Mouse (Mus musculus): ENCODE measurements around the gene Gkn2. TPM values are rescaled to one million over a fixed set of nuclear protein-coding genes. Genes with fewer than 3 reads are reported as not detected.

Gene Gkn2
- polyA plus RNA-seq, 1 experiment from 2014 or later, result not detected

DNA sequence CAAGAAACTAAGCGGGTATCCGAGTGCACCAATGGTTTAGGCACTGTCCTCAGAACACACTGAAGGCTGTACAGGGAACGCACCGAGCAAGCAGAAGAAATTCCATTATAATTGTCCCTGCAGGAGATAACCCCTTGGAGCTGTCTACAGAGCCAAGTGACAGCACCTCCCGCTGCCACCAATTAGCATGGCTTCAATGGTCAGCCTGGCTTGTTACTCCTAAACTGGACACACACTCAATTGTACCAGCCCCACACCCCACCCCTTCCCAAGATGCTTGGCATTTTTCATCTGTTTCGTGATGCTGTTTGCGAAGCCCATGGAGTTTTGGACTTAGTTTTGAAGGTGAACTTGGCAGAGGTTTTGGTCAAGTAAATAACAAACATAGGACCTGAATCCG, 54.5 kb downstream of the Gkn2 start:
- WGBS, result 45% methylated on average over 8 of the region's 8 CpGs
- Histone ChIP-seq H3K4me2 (ENCODE audit: low read length) (no peak overlapping the region), H3K4me3 (ENCODE audit: low read length) (no peak overlapping the region), H3K4me1 (ENCODE audit: control insufficient read depth, insufficient read depth, low read depth, low read length) (no peaks in the 10 kb centered on the region), H3K27me3 (replicated peaks; ENCODE audit: control insufficient read depth, insufficient read depth, low read length) (no peaks in the 10 kb centered on the region), H3K9me3 (ENCODE audit: control insufficient read depth, low read length) (no peaks in the 10 kb centered on the region), H3K27ac (ENCODE audit: low read depth, low read length) (no peak overlapping the region), H3K36me3 (ENCODE audit: control insufficient read depth, insufficient read depth, low read length) (no peaks in the 10 kb centered on the region), H3K9ac (ENCODE audit: low read depth, low read length) (no peak overlapping the region)
- no peak for ATAC-seq

DNA sequence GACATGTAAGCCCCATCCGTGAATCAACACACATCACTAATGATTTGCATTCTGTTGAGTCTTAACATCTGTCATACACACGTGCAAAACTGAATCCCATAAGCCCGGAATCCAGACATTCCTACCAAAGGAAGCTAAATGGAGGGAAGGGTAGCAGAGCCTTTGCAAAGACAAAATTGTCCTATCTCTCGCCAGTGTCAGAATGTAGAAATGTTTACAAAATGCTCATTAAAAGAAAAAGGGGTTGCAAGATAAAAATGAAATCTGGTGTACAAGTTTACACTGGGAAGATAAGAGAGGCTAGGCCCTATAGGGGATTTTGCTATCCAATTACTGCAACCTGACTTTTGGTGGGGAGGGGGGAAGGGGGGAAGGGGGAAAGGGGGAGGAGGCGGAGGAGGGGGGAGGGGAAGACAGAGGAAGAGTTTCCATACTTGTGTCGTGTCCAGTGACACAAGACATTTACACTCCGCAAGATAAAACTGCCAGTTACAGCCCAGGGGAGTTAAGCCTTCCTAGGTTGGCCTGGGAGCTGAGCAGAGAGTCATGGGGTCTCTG, 55.4 kb downstream of the Gkn2 start, which contains the start of gene Bmp10:
Bmp10 (plus strand) TSS at position 508 of the 558 bp plus-strand sequence.
- WGBS, result 78% methylated on average over 7 of the region's 7 CpGs
- Histone ChIP-seq H3K9ac (ENCODE audit: low read depth, low read length) (no peak within 1 kb of the TSS), H3K9me3 (ENCODE audit: control insufficient read depth, low read length) (no peaks in the 10 kb centered on the region), H3K4me3 (ENCODE audit: low read length) (no peak within 1 kb of the TSS), H3K36me3 (ENCODE audit: control insufficient read depth, insufficient read depth, low read length) (no peaks in the 10 kb centered on the region), H3K27me3 (replicated peaks; ENCODE audit: control insufficient read depth, insufficient read depth, low read length) (no peaks in the 10 kb centered on the region), H3K4me1 (ENCODE audit: control insufficient read depth, insufficient read depth, low read depth, low read length) (no peaks in the 10 kb centered on the region), H3K27ac (ENCODE audit: low read depth, low read length) (no peak within 1 kb of the TSS), H3K4me2 (ENCODE audit: low read length) (no peak within 1 kb of the TSS)
- ATAC-seq, result no peak

Other genes with a start within 250 kb of the Gkn2 start
- 4.4 and 5.3 TPM in 2 replicates for gene Antxr1, start 37.5 kb upstream of the Gkn2 start, polyA plus RNA-seq (2015; fragmentation: Nextera tagmentation; extraction: Ambion mirVana)
- not detected in 2 replicates for gene Gkn1, start 22.4 kb upstream of the Gkn2 start, polyA plus RNA-seq (2015; fragmentation: Nextera tagmentation; extraction: Ambion mirVana)
- gene Gkn3, start 15.6 kb downstream of the Gkn2 start, polyA plus RNA-seq (2015; fragmentation: Nextera tagmentation; extraction: Ambion mirVana), result 0.44 and 0.93 TPM in 2 replicates
- gene Bmp10, start 55.6 kb downstream of the Gkn2 start, polyA plus RNA-seq (2015; fragmentation: Nextera tagmentation; extraction: Ambion mirVana), result not detected in 2 replicates
- gene Arhgap25, start 159.9 kb downstream of the Gkn2 start, polyA plus RNA-seq (2015; fragmentation: Nextera tagmentation; extraction: Ambion mirVana), result 2.1 and 2.2 TPM in 2 replicates
- gene Prokr1, start 217.4 kb downstream of the Gkn2 start, polyA plus RNA-seq (2015; fragmentation: Nextera tagmentation; extraction: Ambion mirVana), result 2.2 and 2.7 TPM in 2 replicates